Mouse (Mus musculus) MEL (cell line): Measurements from ENCODE around the gene Akirin1.

Source experiments
- BHLHE40 ChIP-seq: IDR thresholded peaks from 2 replicates; pipeline ENCODE4 v1.6.1; 2012; ENCODE audit warnings: low read depth, mild to moderate bottlenecking, inconsistent platforms, low read length, improper control_type of control experiment, borderline replicate concordance
- CTCF ChIP-seq, 3 experiments: IDR thresholded peaks in 2 of 3; conservative IDR thresholded peaks in 1 of 3; 2 replicates each; pipeline ENCODE4 v1.5.1; 2011 to 2012; ENCODE audit warnings: low read length in 3 of 3, low read depth in 2 of 3, mild to moderate bottlenecking in 2 of 3, improper control_type of control experiment in 1 of 3, inconsistent platforms in 1 of 3, mixed read lengths in 1 of 3, moderate library complexity in 1 of 3; ENCODE audit not compliant: control insufficient read depth in 1 of 3, insufficient read depth in 1 of 3, poor library complexity in 1 of 3, severe bottlenecking in 1 of 3
- EP300 ChIP-seq, 2 experiments: IDR thresholded peaks; 2 replicates each; pipeline ENCODE4 v1.6.1; 2011; ENCODE audit warnings: improper control_type of control experiment in 2 of 2, low read length in 2 of 2, low read depth in 1 of 2, mild to moderate bottlenecking in 1 of 2
- HCFC1 ChIP-seq: IDR thresholded peaks from 2 replicates; pipeline ENCODE4 v1.6.1; 2012; ENCODE audit warnings: low read depth, mild to moderate bottlenecking, inconsistent platforms, low read length, improper control_type of control experiment, moderate library complexity
- KAT2A ChIP-seq: conservative IDR thresholded peaks from 2 replicates; pipeline ENCODE4 v1.6.1; 2012; ENCODE audit warnings: low read depth, low read length, improper control_type of control experiment, inconsistent platforms
- POLR2A ChIP-seq, 2 experiments: IDR thresholded peaks; 2 replicates each; pipeline ENCODE4 v1.6.1; 2011 to 2012; ENCODE audit warnings: low read length in 2 of 2, mild to moderate bottlenecking in 2 of 2, control low read depth in 1 of 2, improper control_type of control experiment in 1 of 2, low read depth in 1 of 2, moderate library complexity in 1 of 2; ENCODE audit not compliant: control insufficient read depth in 1 of 2, insufficient read depth in 1 of 2, poor library complexity in 1 of 2
- POLR2AphosphoS2 ChIP-seq: IDR thresholded peaks from 2 replicates; pipeline ENCODE4 v1.6.1; 2011; ENCODE audit warnings: low read length, improper control_type of control experiment
- POLR2AphosphoS5 ChIP-seq: IDR thresholded peaks from 2 replicates; pipeline ENCODE4 v1.6.1; 2012; ENCODE audit warnings: low read depth, borderline replicate concordance, mild to moderate bottlenecking, inconsistent platforms, low read length, moderate library complexity, mixed read lengths
- RCOR1 ChIP-seq: IDR thresholded peaks from 2 replicates; pipeline ENCODE4 v1.6.1; 2012; ENCODE audit warnings: low read depth, mild to moderate bottlenecking, inconsistent platforms, low read length, improper control_type of control experiment
- TCF12 ChIP-seq: IDR thresholded peaks from 2 replicates; pipeline ENCODE4 v1.6.1; 2014; ENCODE audit warnings: low read depth, mild to moderate bottlenecking, inconsistent platforms, low read length, improper control_type of control experiment, moderate library complexity
- USF2 ChIP-seq, 2 experiments: IDR thresholded peaks; 2 replicates each; pipeline ENCODE4 v1.6.1; 2011 to 2012; ENCODE audit warnings: improper control_type of control experiment in 2 of 2, low read length in 2 of 2, borderline replicate concordance in 1 of 2, inconsistent platforms in 1 of 2, low read depth in 1 of 2, mild to moderate bottlenecking in 1 of 2; ENCODE audit not compliant: insufficient read depth in 1 of 2

GRCm38 (mm10) chr4:123685506-123686242 is 64.5 kb downstream of the Akirin1 start:
- no peak for TF ChIP-seq USF2 (IDR thresholded peaks at IDR 0.05; ENCODE audit: borderline replicate concordance in 1 of 2, insufficient read depth in 1 of 2, low read depth in 1 of 2, low read length in 2 of 2)
- no peak for TF ChIP-seq POLR2AphosphoS5
- no peak for TF ChIP-seq BHLHE40
- no peak for TF ChIP-seq CTCF (IDR thresholded peaks at IDR 0.05 in 2 of 3, conservative IDR thresholded peaks at IDR 0.05 in 1 of 3; ENCODE audit: control insufficient read depth in 1 of 3, insufficient read depth in 1 of 3, low read depth in 2 of 3, low read length in 3 of 3, poor library complexity in 1 of 3, severe bottlenecking in 1 of 3)
- TF ChIP-seq POLR2A (IDR thresholded peaks at IDR 0.05; ENCODE audit: control insufficient read depth in 1 of 2, insufficient read depth in 1 of 2, low read depth in 1 of 2, low read length in 2 of 2, poor library complexity in 1 of 2), result no peak
- no peak for TF ChIP-seq EP300 (IDR thresholded peaks at IDR 0.05; ENCODE audit: low read depth in 1 of 2, low read length in 2 of 2)
- no peak for TF ChIP-seq POLR2AphosphoS2
- no peak for TF ChIP-seq RCOR1
- TF ChIP-seq TCF12, result no peak
- TF ChIP-seq HCFC1, result no peak
- no peak for TF ChIP-seq KAT2A
